Mouse (Mus musculus): ENCODE results near the gene Cacna1c.
A peak's percentile ranks its signal among the peaks of the same experiment; 100 is the strongest.

- TF ChIP-seq POLR2A (IDR thresholded peaks at IDR 0.05; ENCODE audit: borderline replicate concordance, extremely low read depth, insufficient read depth, insufficient read length, poor library complexity, severe bottlenecking) (no peak), CTCF (IDR thresholded peaks at IDR 0.05; ENCODE audit: borderline replicate concordance, extremely low read depth, insufficient read depth, insufficient read length) (peak; percentile 56; the same call in 1 of the 2 replicates)
Measured at GRCm38 (mm10) chr6:119186658-119187057, 9.6 kb downstream of the Cacna1c start.
